Mouse (Mus musculus): ENCODE data around the gene Gmip.

DNA sequence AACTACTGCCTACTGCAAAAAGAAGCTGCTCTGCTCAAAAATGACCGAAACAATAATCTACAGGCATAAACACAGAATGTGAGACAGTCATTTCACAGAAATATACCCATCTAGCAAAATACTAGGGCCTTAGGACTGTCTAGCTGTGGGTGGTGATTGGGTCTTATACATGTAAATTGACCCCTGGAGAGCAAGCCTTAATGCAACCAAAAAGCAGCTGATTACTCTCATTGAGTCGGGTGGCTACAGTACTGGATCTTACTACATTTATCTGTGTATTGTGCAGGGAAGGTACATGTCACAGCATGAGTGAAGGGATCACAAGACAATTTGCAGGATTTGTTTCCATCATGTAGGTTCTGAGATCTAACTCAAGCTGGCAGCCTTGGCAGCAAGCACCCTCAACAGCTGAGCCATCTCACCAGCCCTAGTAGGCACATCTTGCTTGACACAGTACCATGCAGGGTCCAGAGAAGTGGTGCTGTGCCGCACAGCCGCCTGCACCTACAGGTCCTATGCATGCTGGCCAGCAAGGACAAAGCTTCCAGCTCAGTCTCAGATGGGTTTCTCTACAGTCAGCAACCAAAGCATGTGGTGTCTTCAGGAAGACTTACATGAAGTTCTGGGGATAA, 46.5 kb upstream of the Gmip start:
- TF ChIP-seq GATA1 (IDR thresholded peaks at IDR 0.05; ENCODE audit: low read length): no peak
- TF ChIP-seq TAL1 (IDR thresholded peaks at IDR 0.05; ENCODE audit: low read length): no peak

Data from erythroblast, embryonic 14.5 days (primary cell).